Mouse (Mus musculus) layer of hippocampus, postnatal 14 days (tissue): ENCODE results near the gene Pbx4. TPM values are rescaled to one million over a fixed set of nuclear protein-coding genes. Genes with fewer than 3 reads are reported as not detected.

Experiments
- DNase-seq, 2 experiments: peaks; one replicate each; pipeline ENCODE4 v3.0.0; 2021 to 2022; ENCODE audit warnings: low spot score in 2 of 2, mixed read lengths in 1 of 2
- total RNA-seq, 2 experiments: library from RNA; stranded (reverse); gene quantifications; 2 replicates each; pipeline ENCODE4 v1.2.3; 2021

Gene Pbx4
- total RNA-seq, 2 experiments from 2014 or later, result 17.1 to 19.7 TPM

- no peak for DNase-seq
These were observed 37.9 kb downstream of the Pbx4 start for GRCm38 (mm10) chr8:69870003-69870765.

GRCm38 (mm10) chr8:69870907-69871306 lies 38.6 kb downstream of the Pbx4 start:
- DNase-seq, result no peak

GRCm38 (mm10) chr8:69874155-69874554 lies 41.9 kb downstream of the Pbx4 start:
- DNase-seq, result peak; percentile 67 to 68

- no peak for DNase-seq
These were observed 42.4 kb downstream of the Pbx4 start for GRCm38 (mm10) chr8:69874654-69875053.

- DNase-seq, result no peak
These were observed 43.8 kb downstream of the Pbx4 start for GRCm38 (mm10) chr8:69876097-69876496.

- DNase-seq, result no peak
These were observed 44.7 kb downstream of the Pbx4 start for GRCm38 (mm10) chr8:69876967-69877366.

- no peak for DNase-seq
These were observed 45.1 kb downstream of the Pbx4 start for GRCm38 (mm10) chr8:69877396-69877795.

- DNase-seq, result no peak
These were observed 45.7 kb downstream of the Pbx4 start for GRCm38 (mm10) chr8:69877992-69878391.

- DNase-seq, result no peak
These were observed 47.4 kb downstream of the Pbx4 start for GRCm38 (mm10) chr8:69879678-69880077.

GRCm38 (mm10) chr8:69880841-69881240 lies 48.5 kb downstream of the Pbx4 start:
- no peak for DNase-seq

GRCm38 (mm10) chr8:69881261-69881865 lies 49.1 kb downstream of the Pbx4 start:
- DNase-seq, result no peak

- DNase-seq, result peak; percentile 63 to 78
These were observed 49.9 kb downstream of the Pbx4 start for GRCm38 (mm10) chr8:69882021-69882756.

GRCm38 (mm10) chr8:69882833-69883600 lies 50.7 kb downstream of the Pbx4 start:
- no peak for DNase-seq

GRCm38 (mm10) chr8:69884141-69884540 lies 51.9 kb downstream of the Pbx4 start:
- DNase-seq, result no peak

GRCm38 (mm10) chr8:69887289-69888243 lies 55.3 kb downstream of the Pbx4 start, which contains the start of gene Cilp2:
Cilp2 (minus strand) TSS chr8:69887687.
- DNase-seq, result no peak

GRCm38 (mm10) chr8:69888244-69888866 lies 56.1 kb downstream of the Pbx4 start:
- no peak for DNase-seq

GRCm38 (mm10) chr8:69888902-69889301 lies 56.6 kb downstream of the Pbx4 start:
- DNase-seq, result no peak

GRCm38 (mm10) chr8:69890813-69891241 lies 58.5 kb downstream of the Pbx4 start:
- peak; percentile 68 to 70 for DNase-seq

GRCm38 (mm10) chr8:69893863-69894262 lies 61.6 kb downstream of the Pbx4 start:
- peak; percentile 46 to 52 for DNase-seq
